Mouse (Mus musculus) heart, adult 2 months (tissue): ENCODE measurements around the gene Rnft2.

Experiments used
- CTCF ChIP-seq: fragments of 200-600 bp; IDR thresholded peaks from 2 replicates; pipeline ENCODE4 v1.8.1; 2022; ENCODE audit warnings: antibody characterized with exemption, mild to moderate bottlenecking, moderate library complexity
- EP300 ChIP-seq: fragments of 200-500 bp; IDR thresholded peaks from 2 replicates; pipeline ENCODE4 v1.6.1; 2011; ENCODE audit warnings: low read depth, low read length, control low read depth; ENCODE audit not compliant: insufficient read depth

DNA sequence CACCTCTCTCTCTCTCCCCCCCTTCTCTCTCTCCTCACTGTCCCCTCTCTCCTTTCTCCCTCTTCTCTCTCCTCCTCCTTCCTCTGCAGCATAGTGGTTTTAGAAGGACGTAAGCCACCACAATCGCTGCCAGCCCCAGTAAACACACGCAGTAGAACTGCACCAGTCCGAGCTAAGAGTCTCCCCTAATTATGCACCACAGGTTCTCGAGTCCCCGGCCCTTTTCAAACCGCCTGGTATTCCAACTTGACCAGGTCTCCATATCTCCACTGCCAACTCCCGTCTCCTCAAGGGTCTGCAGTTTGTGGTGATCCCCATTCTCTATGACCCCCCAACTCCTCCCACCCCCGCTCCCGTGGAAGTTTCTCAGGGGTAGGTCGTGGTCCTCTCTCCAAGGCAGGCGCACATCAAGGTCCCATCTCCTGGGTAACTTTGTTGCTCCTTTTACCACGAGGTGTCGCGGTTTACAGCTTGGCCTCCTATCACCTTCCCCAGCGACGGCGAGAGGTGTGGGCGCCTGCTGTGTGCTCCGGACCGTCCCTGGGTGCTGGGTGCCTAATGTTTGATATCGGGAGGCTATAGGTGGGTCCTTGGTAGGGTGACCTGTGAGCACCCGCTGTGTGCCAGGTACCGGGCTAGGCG lies 73.9 kb downstream of the Rnft2 start:
- peak; percentile 46 for TF ChIP-seq CTCF
- TF ChIP-seq EP300, result no peak
